Mouse (Mus musculus): ENCODE data around the gene Cmpk1.

DNA sequence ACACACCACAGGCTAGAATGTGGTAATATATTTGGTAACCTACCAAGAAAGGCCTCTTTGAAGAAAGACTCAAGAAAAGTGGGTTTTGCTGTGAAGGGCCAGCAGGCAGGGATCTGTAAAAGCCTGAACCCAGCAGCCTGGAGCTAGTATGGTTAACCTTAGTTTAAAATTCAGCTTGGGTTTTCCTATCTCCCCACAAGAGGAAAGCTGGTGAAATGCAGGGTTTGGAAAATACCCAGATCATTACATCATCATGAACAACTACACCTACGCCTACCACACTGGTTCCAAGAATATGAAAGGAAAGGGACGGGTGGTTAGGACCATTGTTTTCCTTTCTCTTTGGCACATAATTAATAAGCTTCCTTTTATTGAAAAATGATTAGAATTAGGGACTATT, 28.8 kb downstream of the Cmpk1 start:
- TF ChIP-seq CTCF (IDR thresholded peaks at IDR 0.05; ENCODE audit: control insufficient read depth, insufficient read depth, low read length): no peak
- TF ChIP-seq POLR2A (IDR thresholded peaks at IDR 0.05; ENCODE audit: borderline replicate concordance, control insufficient read depth, low read depth, low read length): no peak

Data from bone marrow, adult 2 months (tissue).